Mouse (Mus musculus): ENCODE data around the gene Alkbh6.

- TF ChIP-seq POLR2A (IDR thresholded peaks at IDR 0.05; ENCODE audit: control insufficient read depth, low read depth, low read length) (no peak), CTCF (IDR thresholded peaks at IDR 0.05; ENCODE audit: control insufficient read depth, insufficient read depth, insufficient replicate concordance, low read depth, low read length) (no peak)
Measured at GRCm38 (mm10) chr7:30265935-30266334, 42.6 kb upstream of the Alkbh6 start.
